Mouse (Mus musculus): ENCODE data around the gene Mrs2. TPM values are rescaled to one million over a fixed set of nuclear protein-coding genes. Genes with fewer than 3 reads are reported as not detected.

Gene Mrs2
- total and polyA plus RNA-seq, 2 experiments from 2014 or later: 13.0 to 41.8 TPM

GRCm38 (mm10) chr13:25023129-25023528 is 3.0 kb upstream of the Mrs2 start:
- no peak overlapping the region for H3K4me2 ChIP-seq (ENCODE audit: low read depth, low read length, poor library complexity, severe bottlenecking)
- H3K27me3 ChIP-seq (ENCODE audit: insufficient read depth, low read length): no peaks in the 10 kb centered on the region
- H3K9ac ChIP-seq (replicated peaks; ENCODE audit: low read length, poor library complexity, severe bottlenecking): no peak overlapping the region
- peaks cover 11% of the 10 kb centered on the region; the same call in 1 of the 2 replicates for H3K4me1 ChIP-seq (ENCODE audit: insufficient read depth, low read length)
- ATAC-seq (ENCODE audit: low FRiP score): no peak
- H3K9me3 ChIP-seq (ENCODE audit: low read length): no peaks in the 10 kb centered on the region
- no peaks in the 10 kb centered on the region for H3K36me3 ChIP-seq (ENCODE audit: insufficient read depth, low read length)
- no peak overlapping the region for H3K27ac ChIP-seq (ENCODE audit: low read depth, low read length)
- TF ChIP-seq CTCF (IDR thresholded peaks at IDR 0.05): no peak
- DNase-seq (ENCODE audit: low spot score): no peak
- H3K4me3 ChIP-seq (ENCODE audit: low read depth, low read length): no peak overlapping the region
- WGBS: 76% methylated on average over 3 of the region's 3 CpGs

- no peak for TF ChIP-seq CTCF (IDR thresholded peaks at IDR 0.05)
- no peak for ATAC-seq (ENCODE audit: low FRiP score)
- WGBS: 69% methylated on average over 4 of the region's 4 CpGs
- Histone ChIP-seq H3K4me1 (ENCODE audit: insufficient read depth, low read length) (peaks cover 11% of the 10 kb centered on the region; the same call in 1 of the 2 replicates), H3K4me3 (ENCODE audit: low read depth, low read length) (no peak overlapping the region), H3K9ac (replicated peaks; ENCODE audit: low read length, poor library complexity, severe bottlenecking) (no peak overlapping the region), H3K9me3 (ENCODE audit: low read length) (no peaks in the 10 kb centered on the region), H3K27ac (ENCODE audit: low read depth, low read length) (no peak overlapping the region), H3K36me3 (ENCODE audit: insufficient read depth, low read length) (no peaks in the 10 kb centered on the region), H3K27me3 (ENCODE audit: insufficient read depth, low read length) (no peaks in the 10 kb centered on the region), H3K4me2 (ENCODE audit: low read depth, low read length, poor library complexity, severe bottlenecking) (no peak overlapping the region)
- DNase-seq (ENCODE audit: low spot score): no peak
These were observed 2.2 kb upstream of the Mrs2 start for GRCm38 (mm10) chr13:25022386-25022785.

- DNase-seq (ENCODE audit: low spot score): no peak
- WGBS: 55% methylated on average over 4 of the region's 4 CpGs
These were observed 337 bp upstream of the Mrs2 start for GRCm38 (mm10) chr13:25020540-25020892.

GRCm38 (mm10) chr13:25018316-25018715 is 1.9 kb downstream of the Mrs2 start:
- H3K27me3 ChIP-seq (ENCODE audit: insufficient read depth, low read length): no peaks in the 10 kb centered on the region
- ATAC-seq (ENCODE audit: low FRiP score) (no peak), DNase-seq (ENCODE audit: low spot score) (no peak)
- 92% methylated on average over 9 of the region's 9 CpGs for WGBS
- H3K4me3 ChIP-seq (ENCODE audit: low read depth, low read length): no peak overlapping the region
- H3K9ac ChIP-seq (replicated peaks; ENCODE audit: low read length, poor library complexity, severe bottlenecking): no peak overlapping the region
- TF ChIP-seq CTCF (IDR thresholded peaks at IDR 0.05): no peak
- no peaks in the 10 kb centered on the region for H3K36me3 ChIP-seq (ENCODE audit: insufficient read depth, low read length)
- no peaks in the 10 kb centered on the region for H3K9me3 ChIP-seq (ENCODE audit: low read length)
- peak overlapping the region; percentile 80; the same call in 1 of the 2 replicates for H3K4me2 ChIP-seq (ENCODE audit: low read depth, low read length, poor library complexity, severe bottlenecking)
- no peak overlapping the region for H3K27ac ChIP-seq (ENCODE audit: low read depth, low read length)
- H3K4me1 ChIP-seq (ENCODE audit: insufficient read depth, low read length): peaks cover 11% of the 10 kb centered on the region; the same call in 1 of the 2 replicates

More at GRCm38 (mm10) chr13:25020540-25020892, 337 bp upstream of the Mrs2 start:
- H3K4me2 ChIP-seq (ENCODE audit: low read depth, low read length, poor library complexity, severe bottlenecking): peak overlapping the region; percentile 80
- H3K4me1 ChIP-seq (ENCODE audit: insufficient read depth, low read length): peaks cover 11% of the 10 kb centered on the region; the same call in 1 of the 2 replicates
- H3K27ac ChIP-seq (ENCODE audit: low read depth, low read length): 0 out of 2 replicates have a peak overlapping the region, but pooled peaks have one; percentile 18
- no peaks in the 10 kb centered on the region for H3K36me3 ChIP-seq (ENCODE audit: insufficient read depth, low read length)
- ATAC-seq (ENCODE audit: low FRiP score): 0 out of 2 replicates have a peak, but pooled peaks have one; percentile 28
- no peaks in the 10 kb centered on the region for H3K9me3 ChIP-seq (ENCODE audit: low read length)
- H3K9ac ChIP-seq (replicated peaks; ENCODE audit: low read length, poor library complexity, severe bottlenecking): peak overlapping the region; percentile 90; the same call in 1 of the 2 replicates
- peak overlapping the region; percentile 98 for H3K4me3 ChIP-seq (ENCODE audit: low read depth, low read length)
- no peaks in the 10 kb centered on the region for H3K27me3 ChIP-seq (ENCODE audit: insufficient read depth, low read length)
- no peak for TF ChIP-seq CTCF (IDR thresholded peaks at IDR 0.05)

DNA sequence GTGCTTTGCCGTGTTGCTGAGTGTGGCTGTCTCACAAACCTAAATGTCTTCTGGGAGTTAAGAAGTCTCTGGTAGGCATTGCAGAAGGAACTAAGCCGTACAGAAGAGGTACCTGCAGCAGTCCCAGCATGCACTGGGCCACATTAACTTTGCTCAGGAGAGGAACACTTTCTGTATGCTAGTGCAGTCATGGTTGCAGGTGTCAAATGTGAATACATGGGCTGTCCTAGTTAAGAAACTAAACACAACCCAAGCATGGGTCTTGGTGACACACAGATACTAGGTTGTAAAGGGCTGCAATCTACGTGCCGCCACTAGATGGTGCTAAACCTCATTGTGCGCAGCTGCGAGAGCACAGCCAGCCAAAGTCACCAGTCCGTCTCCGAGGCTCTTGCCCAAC is 13.1 kb downstream of the Mrs2 start:
- no peaks in the 10 kb centered on the region for H3K27me3 ChIP-seq (ENCODE audit: insufficient read depth, low read length)
- WGBS: 89% methylated on average over 5 of the region's 8 CpGs
- H3K4me3 ChIP-seq (ENCODE audit: low read depth, low read length): no peak overlapping the region
- 0 out of 2 replicates have a peak, but pooled peaks have one; percentile 44 for ATAC-seq (ENCODE audit: low FRiP score)
- DNase-seq (ENCODE audit: low spot score): no peak
- no peak overlapping the region for H3K4me2 ChIP-seq (ENCODE audit: low read depth, low read length, poor library complexity, severe bottlenecking)
- no peaks in the 10 kb centered on the region for H3K4me1 ChIP-seq (ENCODE audit: insufficient read depth, low read length)
- no peak overlapping the region for H3K27ac ChIP-seq (ENCODE audit: low read depth, low read length)
- TF ChIP-seq CTCF (IDR thresholded peaks at IDR 0.05): peak; percentile 64
- H3K9ac ChIP-seq (replicated peaks; ENCODE audit: low read length, poor library complexity, severe bottlenecking): no peak overlapping the region
- H3K9me3 ChIP-seq (ENCODE audit: low read length): no peaks in the 10 kb centered on the region
- peaks cover 11% of the 10 kb centered on the region; the same call in 1 of the 2 replicates for H3K36me3 ChIP-seq (ENCODE audit: insufficient read depth, low read length)

DNA sequence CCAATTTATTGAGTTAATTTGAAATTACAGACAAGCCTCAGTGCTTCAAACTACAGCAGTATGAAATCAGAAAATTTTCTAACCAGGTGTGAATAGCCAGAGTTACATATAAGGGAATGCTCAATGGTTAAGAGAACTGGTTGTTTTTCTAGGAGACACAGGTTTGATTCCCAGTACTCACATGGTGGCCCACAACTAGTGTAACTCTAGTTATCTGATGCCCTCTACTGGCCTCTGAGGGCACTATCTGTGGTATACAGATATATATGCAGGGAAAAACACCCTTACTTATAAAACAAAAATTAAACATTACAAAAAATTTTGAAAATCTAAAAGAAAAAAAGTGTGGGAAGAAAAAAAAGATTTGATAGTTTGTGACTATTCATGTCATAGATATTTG is 17.2 kb downstream of the Mrs2 start:
- Histone ChIP-seq H3K36me3 (ENCODE audit: insufficient read depth, low read length) (peaks cover 36% of the 10 kb centered on the region), H3K4me3 (ENCODE audit: low read depth, low read length) (no peak overlapping the region), H3K4me2 (ENCODE audit: low read depth, low read length, poor library complexity, severe bottlenecking) (no peak overlapping the region), H3K9me3 (ENCODE audit: low read length) (no peaks in the 10 kb centered on the region), H3K27me3 (ENCODE audit: insufficient read depth, low read length) (no peaks in the 10 kb centered on the region), H3K4me1 (ENCODE audit: insufficient read depth, low read length) (no peaks in the 10 kb centered on the region), H3K9ac (replicated peaks; ENCODE audit: low read length, poor library complexity, severe bottlenecking) (no peak overlapping the region), H3K27ac (ENCODE audit: low read depth, low read length) (no peak overlapping the region)
- peak; percentile 19 for DNase-seq (ENCODE audit: low spot score)
- peak; percentile 45 for TF ChIP-seq CTCF (IDR thresholded peaks at IDR 0.05)
- no peak for ATAC-seq (ENCODE audit: low FRiP score)
